Mouse (Mus musculus): ENCODE data around the gene Zfp626.

- TF ChIP-seq POLR2A (IDR thresholded peaks at IDR 0.05; ENCODE audit: control insufficient read depth, extremely low read depth, insufficient read depth, low read length, poor library complexity) (no peak), CTCF (IDR thresholded peaks at IDR 0.05; ENCODE audit: borderline replicate concordance, control insufficient read depth, extremely low read depth, insufficient read depth, low read length, poor library complexity) (no peak)
Observed at GRCm38 (mm10) chr7:27822611-27823010, 15.6 kb downstream of the Zfp626 start.

Measured in thymus, adult 2 months (tissue).